Comparison of ENCODE assay signal across 11 mouse cellular contexts in the genomic region with DNA sequence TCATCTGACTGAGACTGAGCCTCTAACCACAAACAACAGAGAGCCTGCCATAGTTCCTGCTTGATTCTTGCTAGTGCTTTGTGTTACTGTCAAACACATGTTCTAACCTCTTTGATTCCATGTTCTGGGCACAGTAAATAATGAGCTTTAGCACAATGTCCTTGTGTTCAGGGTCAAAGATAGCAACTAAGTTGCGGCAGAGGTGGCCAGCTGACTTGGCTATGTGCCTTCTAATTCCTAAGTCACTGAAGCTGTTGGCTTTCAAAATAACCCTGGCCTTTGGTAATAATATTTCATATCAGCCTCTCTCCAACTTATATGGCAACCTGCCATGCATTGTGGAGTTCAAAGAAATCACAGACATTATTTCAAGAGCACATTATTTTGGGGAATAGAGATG.
DNase-seq lines count a peak whose midpoint lies in the region; ATAC-seq and TF ChIP-seq lines count a peak whose summit lies in the region.
"Had no signal": no experiment of that assay in that cellular context is flagged by ENCODE, and none has a peak within 500 bp of the region (broad histone marks: within the 10 kb centered on the region; RNA-seq: fewer than 3 reads in every experiment).

No protein-coding gene starts in this region.

- no peak overlapping the region for H3K4me3 ChIP-seq in liver, adult 2 months (ENCODE audit: insufficient read depth, low read depth, low read length)
- no peak overlapping the region for H3K4me3 ChIP-seq in liver, embryonic 12.5 days
- H3K4me3 ChIP-seq in heart, postnatal 0 days (ENCODE audit: low read depth, low read length), result no peak overlapping the region
- H3K4me3 ChIP-seq: hindbrain, embryonic 10.5 days; limb, embryonic 15.5 days had no signal

- no peaks in the 10 kb centered on the region for H3K4me1 ChIP-seq in liver, adult 2 months (ENCODE audit: control insufficient read depth, insufficient read depth, low read length)
- H3K4me1 ChIP-seq in liver, embryonic 12.5 days, result no peaks in the 10 kb centered on the region
- peaks cover 5% of the 10 kb centered on the region; the same call in 1 of the 2 replicates for H3K4me1 ChIP-seq in heart, postnatal 0 days (ENCODE audit: control insufficient read depth, insufficient read depth)
- H3K4me1 ChIP-seq: limb, embryonic 15.5 days had no signal

- H3K36me3 ChIP-seq in liver, adult 2 months (ENCODE audit: control insufficient read depth, insufficient read depth, low read length), result no peaks in the 10 kb centered on the region
- H3K36me3 ChIP-seq in liver, embryonic 12.5 days, result no peaks in the 10 kb centered on the region
- no peaks in the 10 kb centered on the region for H3K36me3 ChIP-seq in heart, postnatal 0 days (replicated peaks; ENCODE audit: control insufficient read depth, insufficient read depth, low read length)
- H3K36me3 ChIP-seq: hindbrain, embryonic 10.5 days; limb, embryonic 15.5 days had no signal

- no peak overlapping the region for H3K4me2 ChIP-seq in liver, embryonic 12.5 days
- H3K4me2 ChIP-seq in heart, postnatal 0 days (ENCODE audit: low read depth, low read length), result no peak overlapping the region
- H3K4me2 ChIP-seq: limb, embryonic 15.5 days had no signal

- no peak overlapping the region for H3K9ac ChIP-seq in liver, adult 2 months (ENCODE audit: low read depth, low read length)
- H3K9ac ChIP-seq in liver, embryonic 12.5 days, result no peak overlapping the region
- no peak overlapping the region for H3K9ac ChIP-seq in heart, postnatal 0 days (replicated peaks; ENCODE audit: low read depth, low read length)
- H3K9ac ChIP-seq: limb, embryonic 15.5 days had no signal

- H3K79me2 ChIP-seq in liver, adult 2 months (ENCODE audit: control insufficient read depth, insufficient read depth, low read length), result no peaks in the 10 kb centered on the region

- no peak for TF ChIP-seq POLR2A in liver, adult 2 months (IDR thresholded peaks at IDR 0.05; ENCODE audit: extremely low read depth, insufficient read depth, low read length)

- peak; percentile 5 for DNase-seq in liver, adult 2 months (ENCODE audit: extremely low read depth, low read depth, low spot score)
- peak; percentile 74 for DNase-seq in adrenal gland, postnatal 10 days
- DNase-seq in heart, postnatal 0 days (ENCODE audit: low spot score), result peak; percentile 75
- DNase-seq in kidney, postnatal 4 days, result peak; percentile 54 to 58
- no peak for DNase-seq in layer of hippocampus, postnatal 10 days (ENCODE audit: low spot score in 2 of 2)
- no peak for DNase-seq in neural tube, embryonic 10.5 days (ENCODE audit: extremely low spot score, low spot score)

- H3K27me3 ChIP-seq in liver, adult 2 months (ENCODE audit: control insufficient read depth, insufficient read depth, low read length), result no peaks in the 10 kb centered on the region
- H3K27me3 ChIP-seq in liver, embryonic 12.5 days (replicated peaks), result no peaks in the 10 kb centered on the region
- H3K27me3 ChIP-seq in heart, postnatal 0 days (ENCODE audit: control insufficient read depth, insufficient read depth, low read length), result no peaks in the 10 kb centered on the region
- H3K27me3 ChIP-seq: limb, embryonic 15.5 days had no signal

- H3K9me3 ChIP-seq in liver, embryonic 12.5 days (replicated peaks), result no peaks in the 10 kb centered on the region
- H3K9me3 ChIP-seq in heart, postnatal 0 days (replicated peaks; ENCODE audit: control insufficient read depth, low read length), result no peaks in the 10 kb centered on the region
- H3K9me3 ChIP-seq: hindbrain, embryonic 10.5 days; limb, embryonic 15.5 days had no signal

- TF ChIP-seq EP300 in heart, postnatal 0 days (IDR thresholded peaks at IDR 0.05; ENCODE audit: low read depth), result no peak

- ATAC-seq in liver, embryonic 12.5 days, result no peak
- peak; percentile 76 for ATAC-seq in heart, postnatal 0 days (ENCODE audit: insufficient read depth, low read depth)
- ATAC-seq: forebrain, embryonic 14.5 days had no signal

- no peak overlapping the region for H3K27ac ChIP-seq in liver, adult 2 months (replicated peaks; ENCODE audit: insufficient read depth, low read depth, low read length)
- no peak overlapping the region for H3K27ac ChIP-seq in liver, embryonic 12.5 days
- H3K27ac ChIP-seq in heart, postnatal 0 days (ENCODE audit: low read depth), result peak overlapping the region; percentile 65; the same call in 1 of the 2 replicates
- H3K27ac ChIP-seq: hindbrain, embryonic 10.5 days; limb, embryonic 15.5 days; stomach, postnatal 0 days had no signal

- 51% methylated on average over 1 of the region's 1 CpGs for WGBS in liver, adult 2 months
- WGBS in liver, embryonic 12.5 days (ENCODE audit: insufficient replicate concordance), result 73% methylated on average over 1 of the region's 1 CpGs
- WGBS in heart, postnatal 0 days, result 7% methylated on average over 1 of the region's 1 CpGs

- no peak for TF ChIP-seq CTCF in liver, adult 2 months (IDR thresholded peaks at IDR 0.05; ENCODE audit: low read depth, low read length)
- no peak for TF ChIP-seq CTCF in heart, postnatal 0 days (IDR thresholded peaks at IDR 0.05; ENCODE audit: low read depth)

Comparison
In these comparisons a context has a peak if more than half of its experiments do, and no peak if none do; other contexts are left out.
1. DNase-seq: peak in liver, adult 2 months (single experiment), adrenal gland, postnatal 10 days (single experiment), heart, postnatal 0 days (single experiment) and kidney, postnatal 4 days (2 of 2); none in layer of hippocampus, postnatal 10 days (0 of 2) and neural tube, embryonic 10.5 days (single experiment).